Mouse (Mus musculus) cortical plate, adult 2 months (tissue): ENCODE results near the gene Gm39115. TPM values are rescaled to one million over a fixed set of nuclear protein-coding genes. Genes with fewer than 3 reads are reported as not detected.
"Not testable (repeated sequence)": the region's sequence is repeated elsewhere in the genome, so short reads cannot be mapped to it uniquely, and the experiment has no call there.

ENCODE experiments used
- H3K27ac ChIP-seq: fragments of 200-500 bp; 2 replicates; pipeline ENCODE4 v1.5.1; 2012; ENCODE audit warnings: low read length, control low read depth, inconsistent platforms; ENCODE audit not compliant: insufficient read depth
- H3K4me1 ChIP-seq: fragments of 200-500 bp; 2 replicates; pipeline ENCODE4 v1.6.1; 2011; ENCODE audit warnings: low read length; ENCODE audit not compliant: control insufficient read depth, insufficient read depth
- H3K4me3 ChIP-seq: fragments of 200-500 bp; 2 replicates; pipeline ENCODE4 v1.5.1; 2011; ENCODE audit warnings: mild to moderate bottlenecking, low read length, control low read depth; ENCODE audit not compliant: insufficient read depth
- CTCF ChIP-seq: fragments of 200-500 bp; IDR thresholded peaks from 2 replicates; pipeline ENCODE4 v1.5.1; 2011; ENCODE audit warnings: mild to moderate bottlenecking, control low read depth, low read length; ENCODE audit not compliant: insufficient read depth; ENCODE audit errors: extremely low read depth
- POLR2A ChIP-seq: fragments of 200-500 bp; IDR thresholded peaks from 2 replicates; pipeline ENCODE4 v1.6.1; 2011; ENCODE audit warnings: mild to moderate bottlenecking, low read length, control low read depth; ENCODE audit not compliant: insufficient read depth; ENCODE audit errors: extremely low read depth
- polyA plus RNA-seq: library from polyadenylated mRNA; depleted of rRNA; stranded (reverse); fragments of >200 nt; gene quantifications from 2 replicates; pipeline ENCODE4 v1.2.3, GENCODE M21; 2012

The Gm39115 gene
- polyA plus RNA-seq, 1 experiment, result not detected

DNA sequence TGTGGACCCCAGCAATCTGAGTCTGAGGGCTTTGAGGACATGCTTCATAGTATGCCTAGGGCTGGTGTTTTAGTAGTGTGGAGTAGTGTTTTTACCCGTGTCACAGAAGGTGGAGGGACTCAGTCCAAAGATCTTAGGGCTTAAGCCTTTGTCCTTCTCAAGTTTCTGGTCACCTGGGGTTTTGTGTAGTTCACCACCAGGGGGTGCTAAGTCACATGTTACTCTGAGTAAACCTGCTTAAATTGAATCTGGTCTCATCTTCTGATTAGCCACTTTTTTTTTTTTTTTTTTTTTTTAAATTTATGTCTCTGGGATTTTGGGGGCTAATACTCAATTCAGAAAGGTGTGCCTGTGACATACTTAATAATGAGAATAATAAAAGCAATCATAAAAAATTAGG is 10.2 kb upstream of the Gm39115 start:
- Histone ChIP-seq H3K4me3 (no peak overlapping the region), H3K27ac (no peak overlapping the region), H3K4me1 (no peaks in the 10 kb centered on the region)
- TF ChIP-seq CTCF (peak; percentile 36; the same call in 1 of the 2 replicates), POLR2A (no peak)

DNA sequence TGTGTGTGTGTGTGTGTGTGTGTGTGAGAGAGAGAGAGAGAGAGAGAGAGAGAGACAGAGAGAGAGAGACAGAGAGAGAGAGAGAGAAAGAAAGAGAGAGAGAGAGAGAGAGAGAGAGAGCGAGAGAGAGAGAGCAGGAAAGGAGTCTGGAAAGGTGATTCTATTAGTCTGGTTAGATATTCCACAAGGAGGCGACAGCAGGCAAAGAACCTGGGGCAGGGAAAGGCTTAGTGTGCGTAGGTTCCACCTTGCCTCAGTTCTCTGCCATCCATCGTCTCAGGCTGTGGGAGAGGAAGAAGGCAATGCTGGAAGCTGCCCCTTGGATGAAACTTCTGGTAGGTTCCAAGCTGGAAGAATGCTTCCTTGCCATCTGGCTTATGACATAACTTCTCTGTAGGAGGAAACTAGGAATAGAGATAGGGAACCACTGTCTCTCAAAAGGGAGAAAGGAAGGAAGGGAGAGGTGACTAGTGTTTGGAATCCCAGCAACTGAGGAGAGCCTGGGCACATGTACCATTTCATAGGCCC is 9.6 kb upstream of the Gm39115 start:
- TF ChIP-seq POLR2A, result no peak
- TF ChIP-seq CTCF, result 0 out of 2 replicates have a peak, but pooled peaks have one; percentile 13
- Histone ChIP-seq H3K4me3 (no peak overlapping the region), H3K4me1 (no peaks in the 10 kb centered on the region), H3K27ac (no peak overlapping the region)

DNA sequence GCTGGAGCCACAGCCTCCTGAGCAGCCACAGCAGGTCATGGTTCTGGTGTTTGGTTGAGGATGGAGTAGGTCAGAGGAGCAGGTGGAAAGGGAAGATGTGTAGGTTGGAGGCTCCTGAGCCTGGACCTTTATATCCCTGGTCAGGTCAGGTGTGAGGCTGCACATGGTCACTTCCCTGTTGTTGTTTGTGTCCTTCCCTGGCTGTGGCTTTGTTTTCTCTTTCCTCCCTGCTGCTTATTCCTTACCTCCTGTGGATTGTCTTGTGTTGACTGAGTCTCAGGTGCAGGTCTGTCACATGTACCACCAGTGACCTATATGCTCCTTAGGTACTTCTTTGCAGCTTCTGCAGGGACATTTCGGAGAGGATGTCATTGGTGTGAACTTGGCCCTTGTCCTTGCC is 8.7 kb upstream of the Gm39115 start, which contains the start of gene Gm45337:
Gene Gm45337, minus strand, starts transcription at position 101 of the 400 bp plus-strand sequence.
- H3K4me1 ChIP-seq, result no peaks in the 10 kb centered on the region
- H3K4me3 ChIP-seq, result no peak within 1 kb of the TSS
- TF ChIP-seq POLR2A (no peak), CTCF (no peak)
- no peak within 1 kb of the TSS for H3K27ac ChIP-seq

DNA sequence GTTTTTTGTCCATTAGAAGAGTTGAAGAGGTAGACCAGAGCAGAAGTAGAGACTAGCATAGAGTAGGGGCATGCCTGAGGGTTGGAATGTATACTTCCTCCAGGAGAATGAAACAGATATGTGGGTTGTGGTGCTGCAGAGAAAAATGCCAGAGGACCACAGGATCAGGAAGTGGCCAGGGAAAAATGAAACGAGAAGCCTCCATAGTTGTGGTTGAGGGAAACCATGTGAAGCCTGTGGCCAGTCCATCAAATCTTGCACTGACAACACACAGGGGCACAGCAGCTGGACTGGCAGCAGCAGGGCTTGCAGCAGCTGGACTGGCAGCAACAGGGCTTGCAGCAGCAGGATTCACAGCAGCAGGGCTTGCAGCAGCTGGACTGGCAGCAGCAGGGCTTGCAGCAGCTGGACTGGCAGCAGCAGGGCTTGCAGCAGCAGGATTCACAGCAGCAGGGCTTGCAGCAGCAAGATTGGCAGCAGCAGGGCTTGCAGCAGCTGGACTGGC is 7.7 kb upstream of the Gm39115 start:
- not testable (repeated sequence) for H3K4me1 ChIP-seq, H3K4me3 ChIP-seq, H3K27ac ChIP-seq

DNA sequence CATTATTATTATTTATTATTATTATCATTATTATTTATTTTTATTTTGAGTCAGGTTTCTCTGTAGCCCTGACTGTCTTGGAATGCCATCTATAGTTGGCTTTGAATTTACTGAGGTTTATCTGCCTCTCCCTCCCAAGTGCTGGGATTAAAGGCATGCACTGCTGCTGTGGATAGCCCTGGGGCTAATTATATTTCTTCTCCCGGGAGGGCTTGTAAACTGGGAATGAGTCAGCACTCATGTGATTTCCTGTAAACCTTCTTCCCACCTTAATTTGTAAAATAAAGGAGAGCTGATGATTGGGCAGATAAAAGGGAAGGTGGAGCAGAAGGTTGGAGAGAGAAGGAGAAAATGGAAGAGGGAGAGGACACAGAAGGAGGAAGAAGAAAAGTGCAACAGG is 4.9 kb upstream of the Gm39115 start:
- TF ChIP-seq POLR2A (no peak), CTCF (no peak)

DNA sequence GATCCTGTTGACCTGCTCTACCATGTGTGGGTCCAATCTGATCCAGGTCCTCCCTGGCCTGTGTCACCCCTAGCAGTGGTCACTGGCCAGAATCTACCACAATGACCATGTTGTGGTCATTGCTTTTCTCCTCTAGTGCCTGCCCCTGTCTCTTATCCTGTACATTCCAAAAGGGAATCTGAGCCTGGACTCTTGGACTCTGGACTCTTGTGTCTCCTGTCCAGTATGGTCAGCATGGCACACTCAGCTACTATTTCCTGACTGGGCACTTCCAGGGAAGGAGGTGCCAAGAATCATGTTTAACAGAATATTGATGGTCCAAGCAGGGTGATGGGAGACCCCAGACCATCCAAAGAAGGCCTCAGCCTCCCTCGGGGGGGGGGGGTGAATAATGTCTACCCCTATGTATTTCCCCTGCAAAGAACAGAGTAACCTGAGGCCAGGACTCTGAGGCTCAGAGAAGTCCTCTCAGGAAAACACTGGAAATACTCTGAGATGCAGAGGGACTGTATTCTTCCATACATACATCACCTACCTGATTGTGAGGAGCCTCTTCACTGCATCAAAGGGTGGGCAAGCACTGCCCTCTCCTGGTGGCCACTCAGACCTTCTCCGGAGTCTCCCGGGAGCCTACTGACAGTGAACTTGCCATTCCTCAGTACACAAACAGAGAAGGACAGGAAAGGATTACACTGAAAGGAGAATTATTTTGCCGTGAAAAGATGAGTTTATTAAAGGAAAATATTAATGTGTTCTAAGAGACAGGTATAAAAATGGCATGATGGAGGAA is 1.4 kb downstream of the Gm39115 start:
- Histone ChIP-seq H3K27ac (no peak overlapping the region), H3K4me1 (no peaks in the 10 kb centered on the region), H3K4me3 (no peak overlapping the region)
- TF ChIP-seq POLR2A (no peak), CTCF (peak; percentile 51)

More for the DNA sequence above, 4.9 kb upstream of the Gm39115 start:
- H3K4me3 ChIP-seq, result no peak overlapping the region
- no peak overlapping the region for H3K27ac ChIP-seq
- H3K4me1 ChIP-seq, result no peaks in the 10 kb centered on the region

DNA sequence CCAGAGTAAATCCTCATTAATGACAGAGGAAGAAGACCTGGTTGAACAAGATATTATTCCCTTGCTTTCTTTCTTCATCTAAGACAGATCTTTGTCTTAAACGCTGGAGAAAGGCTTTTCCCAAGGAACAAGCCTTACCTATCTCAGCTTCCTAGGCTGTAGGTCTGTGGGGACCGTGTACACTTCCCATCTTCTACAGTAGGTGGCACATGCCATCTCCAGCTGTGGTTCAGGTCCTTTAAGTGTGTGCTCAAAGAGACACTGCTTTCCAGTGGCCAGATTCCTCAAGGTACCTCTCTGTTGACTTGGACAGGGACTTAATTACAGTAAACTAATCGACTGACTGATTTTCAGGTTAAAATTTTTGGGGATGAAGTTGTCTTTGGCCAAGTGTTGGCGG is 7.0 kb downstream of the Gm39115 start:
- Histone ChIP-seq H3K27ac (no peak overlapping the region), H3K4me1 (no peaks in the 10 kb centered on the region), H3K4me3 (no peak overlapping the region)
- TF ChIP-seq CTCF, result no peak
- no peak for TF ChIP-seq POLR2A

DNA sequence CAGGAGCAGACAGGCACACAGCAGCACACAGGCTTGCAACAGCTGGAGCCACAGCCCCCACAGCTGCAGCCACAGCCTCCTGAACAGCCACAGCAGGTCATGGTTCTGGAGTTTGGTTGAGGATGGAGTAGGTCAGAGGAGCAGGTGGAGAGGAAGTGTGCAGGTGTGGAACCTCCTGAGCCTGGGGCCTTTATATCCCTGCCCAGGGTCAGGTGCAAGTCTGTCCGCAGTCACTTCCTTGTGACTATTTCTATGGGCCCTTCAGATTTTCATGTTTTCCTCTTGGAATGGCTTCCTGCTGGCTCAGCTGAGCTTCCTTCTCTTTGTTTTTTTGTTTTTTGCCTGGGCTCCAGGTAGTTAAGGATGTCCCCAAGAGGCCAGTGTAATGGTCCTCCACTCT is 15.2 kb downstream of the Gm39115 start, which contains the start of gene Gm45618:
Gene Gm45618, minus strand, starts transcription at position 101 of the 400 bp plus-strand sequence.
- H3K27ac ChIP-seq, H3K4me3 ChIP-seq, H3K4me1 ChIP-seq: not testable (repeated sequence)

DNA sequence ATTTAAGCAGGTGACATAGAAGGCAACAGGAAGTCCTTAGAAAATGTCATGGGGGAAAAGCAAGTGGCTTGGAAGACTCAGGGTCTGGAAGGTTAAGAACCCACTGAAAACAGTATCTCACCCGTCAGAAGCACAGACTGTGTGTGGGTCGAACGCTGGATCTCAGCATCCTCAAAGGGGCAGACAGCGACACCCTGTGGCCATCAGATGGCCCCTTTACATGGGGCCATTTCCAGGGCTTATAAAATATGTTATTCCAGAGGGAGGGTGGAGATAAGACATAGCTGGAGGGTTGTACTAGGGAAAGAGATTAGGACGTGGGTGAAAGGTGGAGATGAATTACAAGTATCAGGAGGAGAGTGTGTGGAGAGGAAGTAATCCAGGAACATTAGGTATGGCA is 16.2 kb downstream of the Gm39115 start:
- TF ChIP-seq POLR2A (no peak), CTCF (peak; percentile 43; the same call in 1 of the 2 replicates)
- no peaks in the 10 kb centered on the region for H3K4me1 ChIP-seq
- H3K4me3 ChIP-seq, result no peak overlapping the region
- no peak overlapping the region for H3K27ac ChIP-seq

DNA sequence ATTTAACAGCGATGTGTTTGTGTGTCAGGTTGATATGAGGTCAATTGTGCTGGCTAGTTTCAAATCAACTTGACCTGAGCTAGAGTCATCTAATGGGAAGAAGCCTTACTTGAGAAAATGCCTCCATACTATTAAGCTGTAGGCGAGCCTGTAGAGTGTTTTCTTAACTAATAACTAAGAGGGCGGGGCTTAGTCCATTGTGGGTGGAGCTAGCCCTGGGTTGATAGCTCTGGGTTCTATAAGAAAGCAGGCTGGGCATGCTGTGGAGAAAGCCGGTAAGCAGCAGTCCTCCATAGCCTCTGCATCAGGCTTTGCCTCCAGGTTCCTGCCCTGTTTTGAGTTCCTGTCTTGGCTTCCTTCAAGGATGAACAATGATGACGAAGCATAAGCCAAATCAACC is 31.1 kb downstream of the Gm39115 start:
- H3K4me1 ChIP-seq, result no peaks in the 10 kb centered on the region
- H3K4me3 ChIP-seq, result no peak overlapping the region
- TF ChIP-seq CTCF (no peak), POLR2A (no peak)
- H3K27ac ChIP-seq, result no peak overlapping the region

DNA sequence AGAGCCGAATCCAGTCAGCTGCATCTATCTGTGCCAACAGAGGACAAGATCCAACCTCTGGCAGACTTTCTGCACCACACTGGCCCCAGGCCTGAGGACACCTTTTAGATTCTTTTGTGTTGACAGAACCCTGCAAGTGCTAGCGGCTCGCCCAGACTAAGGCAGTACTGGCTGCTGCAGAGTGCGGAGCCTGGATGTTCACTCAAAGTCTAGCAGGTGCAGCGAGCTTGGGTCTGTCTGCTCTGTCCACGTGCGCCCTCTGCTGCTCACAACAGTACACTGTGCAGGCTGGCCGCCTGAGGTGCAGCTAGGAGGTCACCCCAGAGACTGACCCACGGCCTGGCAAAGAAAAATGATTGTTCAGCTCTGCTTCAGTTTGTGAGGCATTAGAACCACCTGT is 38.1 kb downstream of the Gm39115 start:
- Histone ChIP-seq H3K27ac (no peak overlapping the region), H3K4me3 (no peak overlapping the region), H3K4me1 (no peaks in the 10 kb centered on the region; the same call in 1 of the 2 replicates)
- peak; percentile 90 for TF ChIP-seq CTCF
- TF ChIP-seq POLR2A, result no peak
